11 mouse cellular contexts compared by ENCODE assay signal in the genomic region with DNA sequence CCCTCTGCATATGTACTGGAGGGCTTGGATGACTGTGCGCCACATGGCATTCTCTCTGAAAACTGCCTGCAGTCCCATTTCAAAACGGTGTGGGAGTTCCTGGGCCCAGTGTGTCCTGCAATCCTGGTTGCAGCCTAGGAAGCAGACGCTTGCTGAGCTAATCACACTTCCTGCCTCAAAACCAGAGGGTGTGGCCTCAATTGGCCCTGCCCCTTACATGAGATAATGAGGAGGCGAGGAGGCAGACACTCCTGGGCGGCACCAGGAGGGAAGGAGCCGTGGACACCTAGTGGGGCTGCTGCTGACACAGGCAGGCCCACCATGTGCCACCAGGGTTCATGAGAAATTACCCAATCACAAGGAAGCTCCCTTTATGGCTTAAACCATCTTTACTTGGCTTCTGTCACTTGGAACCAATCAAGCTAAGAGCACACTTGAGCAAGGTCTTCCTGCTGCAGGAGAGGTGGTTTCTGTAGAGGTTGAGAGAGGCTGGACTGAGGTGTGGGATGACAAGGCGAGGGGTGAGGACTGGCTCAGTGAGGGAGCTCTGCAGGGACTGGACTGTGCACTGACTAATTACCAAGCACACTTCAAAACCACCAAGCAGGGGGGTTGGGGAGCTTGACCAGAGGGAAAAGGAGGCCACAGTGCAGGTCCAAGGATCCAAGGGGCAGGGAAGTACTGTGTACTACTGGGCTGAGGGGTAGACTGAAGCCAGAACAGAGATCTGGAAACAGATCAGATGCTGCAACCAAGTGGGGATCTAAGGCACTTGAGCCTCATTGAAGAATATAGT.
DNase-seq lines count a peak whose midpoint lies in the region; ATAC-seq and TF ChIP-seq lines count a peak whose summit lies in the region.
"Had no signal": no experiment of that assay in that cellular context is flagged by ENCODE, and none has a peak within 500 bp of the region (broad histone marks: within the 10 kb centered on the region; RNA-seq: fewer than 3 reads in every experiment).

No protein-coding gene starts in this region.

- peaks cover 14% of the 10 kb centered on the region for H3K4me1 ChIP-seq in forebrain, embryonic 11.5 days (replicated peaks; ENCODE audit: control insufficient read depth, insufficient read depth, low read length)
- H3K4me1 ChIP-seq in forebrain, postnatal 0 days (ENCODE audit: insufficient read depth) = peaks cover 11% of the 10 kb centered on the region
- peaks cover 38% of the 10 kb centered on the region for H3K4me1 ChIP-seq in limb, embryonic 10.5 days

- no peaks in the 10 kb centered on the region for H3K36me3 ChIP-seq in forebrain, embryonic 11.5 days (ENCODE audit: control insufficient read depth, insufficient read depth, low read length)
- no peaks in the 10 kb centered on the region for H3K36me3 ChIP-seq in forebrain, postnatal 0 days (ENCODE audit: insufficient read depth)
- no peaks in the 10 kb centered on the region for H3K36me3 ChIP-seq in limb, embryonic 10.5 days
- H3K36me3 ChIP-seq: neural tube, embryonic 12.5 days had no signal

- ATAC-seq in forebrain, embryonic 11.5 days (replicated peaks; ENCODE audit: low FRiP score) = peak; percentile 62; the same call in 1 of the 2 replicates
- ATAC-seq in forebrain, postnatal 0 days = no peak; the same call in 1 of the 2 replicates

- H3K9ac ChIP-seq in forebrain, embryonic 11.5 days (ENCODE audit: low read length) = no peak overlapping the region
- H3K9ac ChIP-seq in forebrain, postnatal 0 days = no peak overlapping the region
- H3K9ac ChIP-seq: neural tube, embryonic 12.5 days had no signal

- H3K4me2 ChIP-seq in forebrain, embryonic 11.5 days (ENCODE audit: low read depth, low read length, severe bottlenecking) = peak overlapping the region; percentile 3; the same call in 1 of the 2 replicates
- H3K4me2 ChIP-seq in forebrain, postnatal 0 days (ENCODE audit: low read depth) = no peak overlapping the region
- H3K4me2 ChIP-seq: neural tube, embryonic 12.5 days had no signal

- H3K27me3 ChIP-seq in forebrain, embryonic 11.5 days (ENCODE audit: control insufficient read depth, insufficient read depth, low read length) = 0 out of 2 replicates have a peak, but pooled peaks cover 4% of the 10 kb centered on the region
- H3K27me3 ChIP-seq in forebrain, postnatal 0 days (ENCODE audit: insufficient read depth, low read length) = no peaks in the 10 kb centered on the region
- H3K27me3 ChIP-seq in limb, embryonic 10.5 days (ENCODE audit: low read depth, poor library complexity, severe bottlenecking) = no peaks in the 10 kb centered on the region
- H3K27me3 ChIP-seq: neural tube, embryonic 12.5 days had no signal

- 29% methylated on average over 7 of the region's 7 CpGs for WGBS in forebrain, embryonic 11.5 days
- 41% methylated on average over 7 of the region's 7 CpGs for WGBS in forebrain, postnatal 0 days
- 47% methylated on average over 7 of the region's 7 CpGs for WGBS in limb, embryonic 10.5 days

- peak overlapping the region; percentile 58; the same call in 1 of the 2 replicates for H3K27ac ChIP-seq in forebrain, embryonic 11.5 days (ENCODE audit: low read depth, low read length)
- H3K27ac ChIP-seq in forebrain, postnatal 0 days (ENCODE audit: low read depth, low read length) = no peak overlapping the region
- peak overlapping the region; percentile 12; the same call in 1 of the 2 replicates for H3K27ac ChIP-seq in limb, embryonic 10.5 days
- H3K27ac ChIP-seq: neural tube, embryonic 12.5 days had no signal

- H3K4me3 ChIP-seq in forebrain, embryonic 11.5 days (ENCODE audit: low read depth, low read length) = no peak overlapping the region
- no peak overlapping the region for H3K4me3 ChIP-seq in forebrain, postnatal 0 days (ENCODE audit: low read depth, low read length)
- H3K4me3 ChIP-seq in limb, embryonic 10.5 days = no peak overlapping the region
- H3K4me3 ChIP-seq: neural tube, embryonic 12.5 days had no signal

- H3K9me3 ChIP-seq in forebrain, embryonic 11.5 days (ENCODE audit: control insufficient read depth, low read length) = no peaks in the 10 kb centered on the region
- no peaks in the 10 kb centered on the region for H3K9me3 ChIP-seq in forebrain, postnatal 0 days (ENCODE audit: low read length)
- H3K9me3 ChIP-seq in limb, embryonic 10.5 days (replicated peaks) = no peaks in the 10 kb centered on the region
- H3K9me3 ChIP-seq: neural tube, embryonic 12.5 days had no signal

- DNase-seq in forebrain, embryonic 11.5 days (ENCODE audit: low spot score) = peak; percentile 69
- no peak for DNase-seq in forebrain, postnatal 0 days
- peak; percentile 39 to 69 for DNase-seq in spleen, postnatal 4 days (ENCODE audit: low spot score in 2 of 2)
- no peak for DNase-seq in spleen, adult 18-20 months
- DNase-seq in limb, embryonic 10.5 days (ENCODE audit: low spot score) = no peak
- DNase-seq in yolk sac, embryonic 10.5 days (ENCODE audit: low spot score) = peak; percentile 62
- no peak for DNase-seq in layer of hippocampus, adult 18-20 months (ENCODE audit: low spot score in 2 of 2)
- no peak for DNase-seq in left cerebral cortex, adult 9 months (ENCODE audit: low spot score in 2 of 2)
- DNase-seq: gastrocnemius, postnatal 25 days; thymus, adult 18-20 months had no signal

- TF ChIP-seq CTCF in forebrain, postnatal 0 days (IDR thresholded peaks at IDR 0.05; ENCODE audit: low read depth) = no peak

Comparison
In these comparisons a context has a peak if more than half of its experiments do, and no peak if none do; other contexts are left out.
1. DNase-seq: peak in forebrain, embryonic 11.5 days (single experiment), spleen, postnatal 4 days (2 of 2) and yolk sac, embryonic 10.5 days (single experiment); none in forebrain, postnatal 0 days (single experiment), spleen, adult 18-20 months (0 of 2), limb, embryonic 10.5 days (single experiment), layer of hippocampus, adult 18-20 months (0 of 2) and left cerebral cortex, adult 9 months (0 of 2).